Mouse (Mus musculus) ES-E14 (cell line): ENCODE data around the gene Tgfbr3.

Experiments
- ZC3H11A ChIP-seq: IDR thresholded peaks from 2 replicates; pipeline ENCODE4 v1.6.1; 2012; ENCODE audit warnings: low read depth, mild to moderate bottlenecking, inconsistent platforms, low read length, borderline replicate concordance
- ZNF384 ChIP-seq: IDR thresholded peaks from 2 replicates; pipeline ENCODE4 v1.6.1; 2012; ENCODE audit warnings: low read depth, low read length, inconsistent platforms

DNA sequence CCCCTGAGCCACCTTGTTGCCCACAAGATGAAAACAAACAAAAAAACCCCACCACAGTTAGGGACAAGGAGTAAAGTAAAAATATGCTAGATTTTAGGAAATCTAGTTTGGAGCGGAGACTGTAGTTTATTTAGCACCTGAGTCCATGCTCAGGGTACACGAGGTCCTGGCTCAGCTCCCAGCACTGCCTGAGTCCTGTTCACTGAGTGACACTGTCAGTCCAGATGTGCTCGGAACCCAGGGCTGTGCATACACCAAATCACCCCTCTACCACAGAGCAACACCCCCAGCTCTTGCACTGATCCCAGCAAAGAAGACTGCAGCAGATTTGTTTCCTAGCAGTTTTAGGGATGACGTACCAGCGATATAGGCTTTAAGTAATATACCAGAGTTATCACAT is 119.6 kb downstream of the Tgfbr3 start:
- no peak for TF ChIP-seq ZC3H11A
- TF ChIP-seq ZNF384 = no peak
